Mouse (Mus musculus) frontal cortex, postnatal 14 days (tissue): Measurements from ENCODE around the gene Os9.
A peak's percentile ranks its signal among the peaks of the same experiment; 100 is the strongest.
"Not testable (repeated sequence)": the region's sequence is repeated elsewhere in the genome, so short reads cannot be mapped to it uniquely, and the experiment has no call there.

Experiments
- DNase-seq, 2 experiments: peaks; one replicate each; pipeline ENCODE4 v3.0.0; 2022; ENCODE audit warnings: low spot score in 2 of 2

Gene Os9

DNA sequence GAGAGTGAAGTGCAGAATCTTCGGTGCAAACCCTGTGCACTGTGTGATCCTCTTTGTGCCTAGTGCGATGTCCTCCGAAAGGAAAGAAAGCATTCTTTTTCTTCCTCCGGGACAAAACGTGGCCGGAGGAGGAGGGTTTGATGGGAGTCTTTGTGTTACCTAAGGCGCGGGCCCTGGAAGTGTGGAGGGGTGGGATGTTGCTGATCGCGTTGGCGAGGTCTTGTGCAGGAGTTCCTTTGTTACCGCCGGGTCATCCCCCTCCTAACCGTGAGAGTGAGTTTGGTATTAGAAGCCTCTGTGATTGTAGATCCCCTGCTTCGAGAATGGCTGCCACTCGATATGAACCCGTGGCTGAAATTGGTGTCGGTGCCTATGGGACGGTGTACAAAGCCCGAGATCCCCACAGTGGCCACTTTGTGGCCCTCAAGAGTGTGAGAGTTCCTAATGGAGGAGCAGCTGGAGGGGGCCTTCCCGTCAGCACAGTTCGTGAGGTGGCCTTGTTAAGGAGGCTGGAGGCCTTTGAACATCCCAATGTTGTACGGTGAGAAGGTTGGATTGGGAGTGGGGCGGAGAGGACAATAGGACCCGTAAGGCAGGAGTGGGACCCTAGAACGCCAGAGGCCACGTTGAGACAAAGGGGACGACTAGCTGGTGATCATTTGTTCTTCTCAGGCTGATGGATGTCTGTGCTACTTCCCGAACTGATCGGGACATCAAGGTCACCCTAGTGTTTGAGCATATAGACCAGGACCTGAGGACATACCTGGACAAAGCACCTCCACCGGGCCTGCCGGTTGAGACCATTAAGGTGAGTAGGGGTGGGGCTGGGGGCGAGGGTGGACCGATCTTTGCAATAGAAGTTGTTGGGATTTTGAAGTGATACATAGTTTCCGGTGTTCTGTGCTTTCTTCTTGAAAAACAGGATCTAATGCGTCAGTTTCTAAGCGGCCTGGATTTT is 56.7 kb downstream of the Os9 start:
- DNase-seq = no peak

DNA sequence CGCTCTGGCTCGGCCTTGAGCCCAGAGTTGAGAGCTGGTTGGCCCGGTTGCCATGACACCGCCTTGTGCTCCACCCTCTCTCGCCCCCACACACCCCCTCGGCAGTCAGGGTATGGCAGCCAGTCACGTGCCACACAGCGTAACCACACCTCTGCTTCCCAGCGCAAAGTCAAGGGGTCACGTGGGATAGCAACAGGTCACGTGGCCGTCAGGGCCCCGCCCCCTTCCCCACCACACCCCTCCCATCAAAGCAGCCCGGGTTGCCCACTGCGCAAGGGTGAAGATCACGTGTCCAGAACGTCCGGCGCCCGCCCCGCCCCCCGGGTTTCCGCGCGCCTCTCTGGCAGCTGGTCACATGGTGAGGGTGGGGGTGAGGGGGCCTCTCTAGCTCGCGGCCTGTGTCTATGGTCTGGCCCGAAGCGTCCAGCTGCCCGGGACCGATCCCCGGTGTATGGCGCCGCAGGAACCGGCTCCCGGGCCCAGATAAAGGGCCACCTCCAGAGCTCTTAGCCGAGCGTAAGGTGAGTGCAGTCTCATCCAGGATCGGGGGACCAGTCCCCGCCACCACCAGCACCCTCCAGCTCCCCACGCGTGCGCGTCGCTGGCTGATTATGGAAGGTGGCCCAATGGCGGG is 57.6 kb downstream of the Os9 start, which contains the start of gene Cdk4:
Gene Cdk4 (plus strand): TSS at position 296 of the 634 bp plus-strand sequence.
- peak; percentile 97 to 99 for DNase-seq

DNA sequence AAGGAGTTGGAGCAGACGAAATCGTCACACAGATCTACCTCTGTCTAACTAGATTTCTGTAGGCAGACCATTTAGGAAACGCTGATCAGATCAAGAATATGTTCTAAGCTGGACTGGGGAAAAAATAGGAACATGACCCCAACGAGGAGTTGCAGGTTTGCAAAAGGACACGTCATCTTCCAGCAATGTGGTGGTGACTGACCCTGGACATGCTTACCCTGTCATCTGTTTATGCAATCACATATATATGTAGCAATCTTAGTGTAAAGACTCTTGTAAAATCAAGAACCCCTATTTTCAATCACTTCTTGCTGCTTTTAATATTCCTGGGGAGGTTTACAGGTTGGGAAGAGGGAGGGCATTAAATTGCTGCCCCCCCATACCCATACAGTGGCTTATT is 58.4 kb downstream of the Os9 start:
- DNase-seq = no peak

DNA sequence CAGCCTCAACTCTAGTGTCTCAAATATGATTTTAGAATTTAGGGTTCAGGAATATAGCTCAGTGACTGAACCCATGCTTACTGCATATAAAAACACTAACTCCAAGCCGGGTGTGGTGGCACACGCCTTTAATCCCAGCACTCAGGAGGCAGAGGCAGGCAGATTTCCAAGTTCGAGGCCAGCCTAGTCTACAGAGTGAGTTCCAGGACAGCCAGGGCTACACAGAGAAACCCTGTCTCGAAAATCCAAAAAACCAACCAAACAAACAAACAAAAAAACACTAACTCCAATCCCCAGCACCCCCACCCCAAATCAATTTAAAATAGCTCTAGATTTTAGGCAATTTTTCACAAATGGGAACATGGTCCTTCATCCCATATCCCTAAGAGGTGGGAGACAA is 58.8 kb downstream of the Os9 start:
- DNase-seq = not testable (repeated sequence)

GRCm38 (mm10) chr10:127061513-127061912 is 59.4 kb downstream of the Os9 start:
- DNase-seq = no peak

DNA sequence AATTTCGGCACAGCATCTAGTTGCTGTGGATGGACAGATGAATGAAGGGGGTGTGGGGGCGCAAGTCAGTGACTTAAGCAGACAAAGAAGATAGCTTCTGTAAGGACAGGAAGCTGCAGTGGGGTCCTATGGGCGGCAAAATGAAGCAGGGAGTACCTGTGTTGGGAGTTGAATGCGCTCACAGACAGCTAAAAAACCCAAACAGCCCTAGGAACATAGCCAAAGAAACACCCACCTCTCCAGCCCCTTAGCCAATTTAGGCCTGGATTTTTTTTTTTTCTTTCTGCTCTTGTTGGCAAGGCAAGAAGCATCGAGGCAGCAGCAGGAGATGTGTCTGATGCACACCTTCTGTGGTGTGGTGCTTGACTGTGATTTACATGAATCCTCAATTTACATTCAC is 59.8 kb downstream of the Os9 start:
- no peak for DNase-seq

DNA sequence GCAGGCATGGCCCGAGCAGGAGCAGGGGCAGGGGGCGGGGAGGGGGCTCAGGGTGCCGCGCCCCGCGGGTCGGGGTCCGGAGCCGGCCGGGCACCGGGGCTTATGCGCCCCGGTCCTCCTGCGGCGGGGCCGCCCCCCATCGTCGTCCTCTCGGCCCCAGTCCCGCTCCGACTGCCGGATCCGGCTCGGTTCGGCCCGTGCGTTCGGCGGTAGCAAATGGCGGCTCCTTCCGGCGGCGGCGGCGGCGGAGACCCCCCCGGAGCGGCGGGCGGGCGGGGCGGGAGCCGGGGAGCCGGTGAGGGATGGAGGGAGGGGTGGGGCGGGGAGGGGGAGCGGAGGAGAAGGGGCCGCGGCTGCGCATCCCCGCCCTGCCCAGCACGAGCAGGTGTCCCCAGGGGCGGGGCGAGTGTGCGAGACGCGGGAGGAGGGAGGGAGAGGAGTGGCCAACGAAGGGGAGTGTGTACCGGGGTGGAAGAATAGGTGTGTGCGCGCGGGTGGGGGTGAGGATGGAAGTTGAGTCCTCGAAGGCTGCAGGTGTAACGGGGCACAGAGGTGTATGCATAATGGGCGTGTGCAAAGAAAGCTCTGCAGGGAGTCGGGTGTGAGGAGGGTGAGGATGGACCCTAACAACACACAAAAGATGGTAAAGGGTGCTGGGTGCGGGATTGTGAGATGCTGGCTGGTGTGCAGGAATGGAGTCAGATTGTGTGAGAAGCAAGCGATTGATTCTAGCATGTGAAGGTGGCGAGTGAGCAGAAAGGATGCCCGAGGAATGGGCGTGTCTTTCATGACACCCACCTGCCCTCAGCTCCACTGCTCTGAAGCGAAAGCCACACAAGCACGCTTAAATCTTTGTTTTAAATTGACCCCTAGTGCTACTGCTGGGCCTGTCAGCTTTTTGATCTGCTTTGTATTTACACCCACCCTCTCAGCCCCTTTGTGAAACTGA is 60.7 kb downstream of the Os9 start, which contains the start of gene March9:
Gene March9 (minus strand): TSS at position 217 of the 949 bp plus-strand sequence.
- DNase-seq = peak in 1 of 2 experiments; percentile 67

- no peak for DNase-seq
Measured at GRCm38 (mm10) chr10:127059174-127059967, 61.6 kb downstream of the Os9 start.

DNA sequence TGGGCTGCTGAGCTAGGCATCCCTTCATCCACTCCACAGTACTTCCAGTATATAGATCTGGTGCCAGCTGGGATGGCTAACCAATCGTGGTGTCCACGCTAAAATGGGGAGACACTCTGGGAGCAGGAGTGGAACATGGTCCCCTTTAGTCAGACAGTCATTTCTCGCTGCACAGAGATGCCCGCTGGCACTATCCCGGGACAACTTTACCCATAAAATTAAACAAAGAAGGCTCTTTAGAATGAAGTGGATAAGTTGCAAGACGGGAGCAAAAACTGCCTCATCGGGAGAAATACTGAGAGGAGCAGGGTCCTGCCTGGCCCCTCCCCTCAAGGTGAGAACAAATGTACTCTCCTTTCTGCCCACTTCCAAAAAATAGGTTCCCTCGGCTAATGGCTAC is 62.2 kb downstream of the Os9 start:
- DNase-seq = no peak

DNA sequence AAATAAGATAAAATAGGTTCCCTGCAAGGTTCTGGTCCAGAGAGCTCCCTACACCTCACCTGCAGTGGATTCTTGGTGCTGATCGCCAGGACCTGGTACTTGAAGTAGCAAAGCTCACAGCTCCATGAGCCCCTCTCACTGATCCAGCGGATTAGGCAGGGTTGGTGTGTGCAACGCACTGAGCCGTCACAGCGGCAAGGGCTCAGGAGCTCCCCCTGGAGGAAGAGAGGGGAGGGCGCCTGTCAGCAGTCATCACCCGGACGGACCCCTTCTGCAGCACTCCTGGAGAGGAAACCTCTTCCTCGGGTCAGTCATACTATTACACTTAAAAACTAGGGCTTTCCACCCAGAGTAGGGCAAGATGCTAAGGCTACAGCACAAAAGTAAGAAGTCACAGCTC is 62.8 kb downstream of the Os9 start:
- DNase-seq = peak in 1 of 2 experiments; percentile 70

DNA sequence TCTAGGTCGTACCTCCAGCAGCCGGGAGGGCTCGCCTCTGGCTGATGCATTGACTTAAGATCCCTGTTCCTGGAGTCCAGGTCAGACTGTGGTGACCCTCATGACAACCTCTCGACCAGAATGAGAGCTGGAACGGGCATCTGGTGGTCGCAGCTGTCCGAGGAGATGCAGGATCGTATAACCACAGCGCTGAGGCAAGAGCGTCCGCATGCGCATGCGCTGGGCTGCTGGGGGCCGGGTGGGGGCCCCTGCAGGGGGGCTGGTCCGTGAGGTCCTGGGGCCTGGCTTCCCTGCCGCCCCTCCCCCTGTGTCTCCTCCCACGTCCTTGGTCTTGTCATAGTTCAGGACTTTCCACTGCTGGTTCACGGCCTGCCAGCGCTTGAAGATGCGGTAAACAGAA is 64.4 kb downstream of the Os9 start:
- no peak for DNase-seq

DNA sequence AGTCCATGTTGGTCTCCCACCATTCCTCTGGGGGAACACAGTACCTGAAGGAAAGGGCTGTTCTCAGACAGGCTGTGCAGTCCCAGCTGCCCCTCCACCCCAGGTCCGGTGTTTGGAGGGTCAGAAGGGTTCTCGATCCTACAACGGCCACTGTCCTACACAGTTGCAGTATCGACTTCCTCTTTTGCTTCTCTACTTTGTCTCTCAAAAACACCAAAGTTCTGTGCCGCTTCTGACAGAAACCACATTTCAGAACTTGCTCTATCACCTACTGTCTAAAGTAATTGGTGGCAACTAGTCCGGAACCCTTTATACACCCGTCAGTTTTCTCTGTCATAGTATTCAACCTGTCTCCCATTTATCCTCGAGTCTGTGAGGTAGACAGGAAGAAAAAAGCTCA is 65.5 kb downstream of the Os9 start:
- DNase-seq = no peak

DNA sequence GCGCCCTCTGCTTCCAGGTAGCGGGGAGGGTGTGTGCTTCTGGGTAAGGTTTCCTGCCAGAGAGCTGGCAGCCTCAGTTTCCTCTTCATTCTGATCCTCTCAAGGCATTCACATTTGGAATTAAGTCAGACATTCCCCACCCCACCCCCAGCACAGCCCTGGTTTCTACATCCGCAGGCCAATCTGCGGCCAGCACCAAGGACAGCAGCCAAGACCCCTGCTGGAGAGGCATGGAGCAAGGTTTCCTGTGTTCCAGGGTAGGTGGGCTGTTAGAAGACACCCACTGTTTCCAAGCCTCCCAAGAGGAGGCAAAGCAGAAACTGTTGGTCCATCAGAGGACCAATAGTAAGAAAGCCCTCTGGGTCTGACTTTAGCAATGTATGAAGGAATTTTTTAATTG is 66.3 kb downstream of the Os9 start:
- no peak for DNase-seq

- DNase-seq = no peak
Measured at GRCm38 (mm10) chr10:127050119-127050474, 70.8 kb downstream of the Os9 start.

DNA sequence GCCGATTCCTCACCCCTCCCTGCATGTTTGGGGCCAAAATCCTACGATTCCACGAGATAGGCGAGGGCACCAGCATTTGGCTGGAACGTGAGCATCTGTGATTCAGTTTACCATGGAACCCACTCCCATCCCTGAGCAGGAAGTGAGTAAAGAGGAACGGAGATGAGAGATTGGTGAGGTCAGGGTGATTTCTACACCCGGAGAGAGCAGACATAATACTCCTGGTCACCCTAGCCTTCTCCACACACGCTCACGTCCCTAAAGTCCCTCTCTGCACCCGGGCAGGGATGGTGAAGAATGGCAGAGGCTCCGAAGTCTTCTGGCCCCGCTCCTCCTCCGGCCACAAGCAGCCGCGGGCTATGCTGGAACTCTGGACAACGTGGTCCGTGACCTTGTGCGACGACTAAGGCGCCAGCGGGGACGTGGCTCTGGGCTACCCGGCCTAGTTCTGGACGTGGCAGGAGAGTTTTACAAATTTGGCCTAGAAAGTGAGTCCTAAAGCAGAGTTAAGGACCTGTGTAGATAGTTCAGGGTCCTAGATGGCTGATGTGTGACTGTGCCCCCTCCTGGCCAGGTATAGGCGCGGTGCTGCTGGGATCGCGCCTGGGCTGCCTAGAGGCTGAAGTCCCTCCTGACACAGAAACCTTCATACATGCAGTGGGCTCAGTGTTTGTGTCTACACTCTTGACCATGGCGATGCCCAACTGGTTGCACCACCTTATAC is 71.4 kb downstream of the Os9 start:
- DNase-seq = no peak

GRCm38 (mm10) chr10:127048608-127049394 is 72.1 kb downstream of the Os9 start:
- no peak for DNase-seq

- no peak for DNase-seq
Measured at GRCm38 (mm10) chr10:127047954-127048353, 73.0 kb downstream of the Os9 start, which contains the start of gene Cyp27b1. Cyp27b1 (plus strand) TSS chr10:127048250.
